Mouse (Mus musculus) lung, embryonic 16.5 days (tissue): ENCODE measurements at regions not wholly inside any gene's neighbourhood (a gene's known extent, or its start where the extent isn't known, plus 50 kb on each side); places are given as distances from the start of the nearest gene placed in this dataset.
A peak's percentile ranks its signal among the peaks of the same experiment; 100 is the strongest.

ENCODE experiments used
- ATAC-seq: fragments of 200-750 bp; cut with Nextera tagmentation; 2 replicates; pipeline ENCODE4 v1.8.0; 2017; ENCODE audit warnings: low read depth, mild to moderate bottlenecking, moderate library complexity
- H3K27ac ChIP-seq: fragments of 300-500 bp; sonication (generic); 2 replicates; pipeline ENCODE4 v1.5.1; 2014; ENCODE audit warnings: mild to moderate bottlenecking, control low read depth, low read length
- H3K27me3 ChIP-seq: fragments of 300-500 bp; sonication (generic); 2 replicates; pipeline ENCODE4 v1.6.1; 2014; ENCODE audit warnings: low read depth, low read length, mixed read lengths; ENCODE audit not compliant: control insufficient read depth, insufficient read depth
- H3K36me3 ChIP-seq: fragments of 300-500 bp; sonication (generic); 2 replicates; pipeline ENCODE4 v1.6.1; 2014; ENCODE audit warnings: low read length; ENCODE audit not compliant: control insufficient read depth, insufficient read depth
- H3K4me1 ChIP-seq: fragments of 300-500 bp; sonication (generic); replicated peaks from 2 replicates; pipeline ENCODE4 v1.6.1; 2014; ENCODE audit warnings: low read length, mixed read lengths; ENCODE audit not compliant: control insufficient read depth, insufficient read depth
- H3K4me2 ChIP-seq: fragments of 300-500 bp; sonication (generic); 2 replicates; pipeline ENCODE4 v1.6.1; 2014; ENCODE audit warnings: low read depth, low read length, control low read depth
- H3K4me3 ChIP-seq: fragments of 300-500 bp; sonication (generic); 2 replicates; pipeline ENCODE4 v1.5.1; 2014; ENCODE audit warnings: mild to moderate bottlenecking, low read length, control low read depth
- H3K9ac ChIP-seq: fragments of 300-500 bp; sonication (generic); 2 replicates; pipeline ENCODE4 v1.6.1; 2014; ENCODE audit warnings: low read length, control low read depth
- H3K9me3 ChIP-seq: fragments of 300-500 bp; sonication (generic); 2 replicates; pipeline ENCODE4 v1.6.1; 2016; ENCODE audit warnings: low read length; ENCODE audit not compliant: control insufficient read depth
- WGBS: fragments of 180-500 bp; shearing (Covaris S2); extraction: QIAGEN DNeasy Blood & Tissue Kit; methylation state at CpG from one replicate; pipeline ENCODE4 v1.1.7; 2014; 5-methylcytosine and 5-hydroxymethylcytosine counted together

DNA sequence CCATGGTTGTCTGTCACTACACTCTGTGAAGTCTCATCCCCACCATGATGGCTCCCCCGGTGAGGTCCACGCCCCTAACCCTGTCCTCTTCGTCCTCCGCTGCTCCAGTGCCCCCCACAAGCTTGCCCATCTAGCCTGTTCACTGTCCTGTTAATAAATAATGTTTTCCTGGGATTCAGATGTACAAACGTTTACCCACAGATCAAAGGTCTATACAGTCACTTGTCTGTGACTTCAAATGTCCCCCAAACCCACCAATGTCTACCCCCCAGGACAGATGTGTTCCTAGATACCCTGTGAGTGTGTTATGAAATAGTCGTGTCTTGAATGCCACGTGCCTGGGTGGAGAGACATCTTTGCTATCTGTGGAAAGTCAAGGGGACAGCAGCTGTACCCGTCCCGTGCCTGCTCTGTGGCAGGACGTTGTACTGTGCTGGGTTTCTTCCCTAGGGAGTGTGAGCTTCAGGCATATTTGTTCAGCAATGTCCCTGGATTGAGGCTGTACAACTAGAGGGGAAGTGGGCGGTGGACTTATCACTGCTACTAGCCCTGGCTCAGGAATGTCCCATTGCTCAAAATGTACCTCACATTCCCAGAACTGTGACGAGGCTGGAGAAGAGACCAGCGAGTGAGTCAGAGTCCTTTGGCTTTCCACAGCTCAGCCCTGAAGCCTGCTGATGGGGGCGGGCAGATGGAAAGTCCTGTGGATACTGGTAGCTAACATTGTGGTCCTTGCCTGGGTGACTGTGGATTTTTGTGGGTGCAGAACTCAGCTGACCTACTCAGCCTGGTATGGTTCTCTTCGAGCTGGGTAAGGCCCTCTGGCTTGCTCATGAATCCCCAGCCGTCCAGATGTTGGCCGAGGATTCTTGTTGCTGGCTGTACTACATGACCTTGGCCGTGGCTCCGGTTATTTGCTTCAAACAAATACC is 55.1 kb upstream of the Slc45a1 start:
- Histone ChIP-seq H3K9ac (no peak overlapping the region), H3K27ac (0 out of 2 replicates have a peak overlapping the region, but pooled peaks have one; percentile 18), H3K9me3 (no peaks in the 10 kb centered on the region), H3K27me3 (no peaks in the 10 kb centered on the region), H3K36me3 (no peaks in the 10 kb centered on the region), H3K4me2 (no peak overlapping the region), H3K4me3 (no peak overlapping the region), H3K4me1 (peaks cover 31% of the 10 kb centered on the region)
- WGBS, result 38% methylated on average over 19 of the region's 19 CpGs
- ATAC-seq, result peak; percentile 44

DNA sequence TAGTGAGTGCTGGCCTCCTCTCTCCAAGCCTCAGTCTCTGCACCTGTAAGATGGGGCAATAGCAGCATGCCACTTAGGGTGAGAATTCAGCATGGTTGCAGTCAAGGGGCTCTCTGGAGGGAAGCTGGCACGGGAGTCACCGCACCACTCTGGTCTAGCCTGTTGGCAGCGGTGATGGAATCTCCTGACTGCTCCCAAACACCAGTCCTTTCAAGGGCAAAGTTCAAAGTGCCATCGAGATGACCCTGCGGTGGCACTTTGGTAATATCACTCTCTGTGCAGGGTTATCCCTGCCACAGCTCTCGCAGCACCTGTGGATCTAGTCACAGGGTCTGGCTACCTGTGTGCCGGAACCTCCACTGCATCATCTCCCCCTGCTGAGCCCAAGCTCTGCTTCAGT is 54.3 kb upstream of the Slc45a1 start:
- no peak for ATAC-seq
- Histone ChIP-seq H3K9ac (no peak overlapping the region), H3K4me1 (peaks cover 31% of the 10 kb centered on the region), H3K27ac (no peak overlapping the region), H3K4me3 (no peak overlapping the region), H3K27me3 (no peaks in the 10 kb centered on the region), H3K4me2 (no peak overlapping the region), H3K9me3 (no peaks in the 10 kb centered on the region), H3K36me3 (no peaks in the 10 kb centered on the region)
- 94% methylated on average over 7 of the region's 7 CpGs for WGBS

DNA sequence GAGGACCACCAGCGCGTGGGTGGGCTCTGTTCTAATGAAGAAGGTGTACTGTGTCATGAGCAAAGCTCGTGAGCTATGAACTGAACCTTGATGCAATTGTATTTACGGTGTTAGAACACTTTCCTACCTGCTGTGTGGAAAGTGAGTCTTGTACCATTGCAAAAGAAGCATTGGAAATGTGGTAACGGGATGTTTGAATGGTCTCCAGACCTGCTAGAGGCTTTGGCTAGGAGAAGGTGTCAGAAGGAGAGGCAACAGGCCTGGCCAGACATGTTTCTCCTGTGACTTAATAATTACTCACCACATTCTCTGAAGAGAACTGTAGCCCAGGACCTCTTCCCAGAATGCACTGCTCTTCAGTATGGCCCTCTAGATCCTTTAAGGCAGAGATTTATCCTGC is 51.3 kb upstream of the Slc45a1 start:
- no peaks in the 10 kb centered on the region; the same call in 1 of the 2 replicates for H3K9me3 ChIP-seq
- H3K9ac ChIP-seq, result no peak overlapping the region
- H3K4me2 ChIP-seq, result no peak overlapping the region
- WGBS, result 91% methylated on average over 5 of the region's 5 CpGs
- no peak overlapping the region for H3K4me3 ChIP-seq
- H3K4me1 ChIP-seq, result peaks cover 17% of the 10 kb centered on the region
- H3K36me3 ChIP-seq, result no peaks in the 10 kb centered on the region
- no peaks in the 10 kb centered on the region for H3K27me3 ChIP-seq
- ATAC-seq, result no peak
- H3K27ac ChIP-seq, result no peak overlapping the region
